Mouse (Mus musculus) CD4-positive, CD25-positive, alpha-beta regulatory T cell, adult 4 months (primary cell): ENCODE measurements around the gene Pnpla3. TPM values are rescaled to one million over a fixed set of nuclear protein-coding genes. Genes with fewer than 3 reads are reported as not detected.

Experiments used
- ATAC-seq: one replicate; pipeline ENCODE4 v1.8.0; 2017
- polyA plus RNA-seq, 2 experiments: library from polyadenylated mRNA; unstranded; fragments of 100-300 nt; shearing (Covaris generic); gene quantifications; one replicate each; pipeline ENCODE4 v1.2.1; 2017

The Pnpla3 gene
- polyA plus RNA-seq, 2 experiments from 2014 or later = 1.9 TPM; not detected in 1

DNA sequence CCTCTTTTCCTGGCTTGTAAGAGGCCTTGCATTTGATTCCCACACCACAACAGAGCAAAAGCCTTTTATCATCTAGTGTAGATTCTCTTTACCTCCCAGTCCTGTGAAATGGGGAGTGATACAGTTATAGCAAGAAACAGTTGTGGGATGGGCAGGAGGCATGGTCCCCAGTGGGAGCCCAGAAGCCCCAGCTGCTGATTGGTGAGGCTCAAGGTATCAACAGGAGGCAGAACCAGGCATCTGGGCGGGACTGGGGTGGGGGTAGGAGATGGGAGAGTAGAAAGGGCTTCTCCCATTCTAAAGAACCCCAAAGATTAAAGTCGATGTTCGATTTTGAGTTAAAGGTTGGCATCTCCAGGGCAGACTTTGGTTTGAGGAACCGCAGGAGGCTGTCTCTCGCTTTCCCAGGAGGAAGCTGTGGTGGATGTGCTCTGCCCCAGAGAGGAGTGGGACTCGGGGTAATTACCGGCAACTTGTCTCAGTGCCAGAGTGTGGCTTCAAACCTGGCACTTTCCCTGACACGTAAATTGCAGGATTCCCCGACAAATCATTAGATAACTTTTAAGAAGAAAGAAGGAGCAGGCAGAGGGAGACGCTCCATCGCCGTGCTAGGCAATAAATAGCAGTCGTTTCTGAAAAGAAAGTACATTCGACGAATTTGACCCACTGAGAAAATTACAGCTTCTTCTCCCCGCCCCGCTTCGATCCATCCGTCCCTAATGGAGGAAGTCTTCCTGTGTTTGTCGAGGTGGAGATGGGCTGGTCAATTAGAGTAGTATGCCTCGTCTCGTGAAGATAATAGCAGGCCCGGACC is 50.5 kb downstream of the Pnpla3 start:
- ATAC-seq = no peak

DNA sequence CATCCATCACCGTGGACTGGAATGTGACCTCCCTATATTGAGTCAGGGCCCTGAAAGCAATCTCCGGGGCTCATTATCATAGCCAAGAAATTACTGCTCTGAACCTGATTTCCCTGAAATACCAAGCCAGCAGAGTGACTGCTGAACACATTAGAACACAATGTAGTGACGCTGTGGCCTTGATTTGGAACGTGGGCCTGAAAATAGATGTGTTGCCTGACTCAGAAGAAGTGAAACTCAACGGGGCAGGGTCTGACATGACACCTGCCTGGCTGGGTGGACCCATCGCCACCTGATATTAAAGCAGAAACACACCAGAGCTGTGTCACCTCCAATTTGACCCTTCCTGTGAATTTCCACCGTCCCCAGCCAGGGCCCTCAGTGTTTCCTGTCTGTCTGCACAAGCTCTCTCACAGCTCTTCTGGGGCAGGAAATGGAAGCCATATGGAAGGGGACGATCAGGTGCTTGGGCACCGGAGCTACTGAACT is 51.2 kb downstream of the Pnpla3 start:
- no peak for ATAC-seq

DNA sequence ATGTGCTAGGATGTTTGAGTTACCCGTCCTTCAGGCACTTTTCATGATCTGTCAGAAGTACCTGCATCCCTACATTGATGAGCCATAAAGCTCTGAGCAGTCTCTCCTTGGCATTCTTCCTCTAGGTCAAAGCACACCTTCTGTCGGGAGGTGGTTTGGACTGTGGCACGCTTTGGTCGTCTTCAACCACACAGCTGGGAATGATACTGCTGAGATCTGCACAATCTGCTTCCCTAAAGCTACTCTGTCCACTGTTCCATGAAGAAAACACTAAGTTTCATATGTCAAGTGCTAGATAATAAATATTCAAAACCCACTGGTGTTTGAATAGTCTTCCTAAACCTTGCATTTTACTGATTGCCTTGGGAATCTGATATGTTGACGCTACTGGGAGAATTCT is 53.9 kb downstream of the Pnpla3 start:
- no peak for ATAC-seq

DNA sequence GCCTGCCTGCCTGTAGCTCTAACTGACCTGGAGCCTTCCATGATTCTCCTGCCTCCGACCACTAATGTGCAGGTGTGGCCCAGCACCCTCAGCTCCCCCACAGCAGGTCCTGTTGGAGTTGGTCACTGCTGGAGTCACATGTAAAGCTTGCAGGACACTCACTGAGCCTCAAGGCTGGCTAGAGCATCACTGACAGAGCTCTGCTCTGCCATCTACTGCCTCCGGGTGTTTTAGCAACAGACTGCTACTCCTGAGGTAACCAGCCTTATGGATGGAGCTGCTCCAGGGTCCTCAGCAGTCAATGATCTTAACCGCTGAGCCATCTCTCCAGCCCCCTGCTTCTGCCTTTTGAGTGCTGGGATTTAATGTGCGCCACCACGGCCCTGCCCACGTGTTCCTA is 55.8 kb downstream of the Pnpla3 start:
- ATAC-seq = no peak

DNA sequence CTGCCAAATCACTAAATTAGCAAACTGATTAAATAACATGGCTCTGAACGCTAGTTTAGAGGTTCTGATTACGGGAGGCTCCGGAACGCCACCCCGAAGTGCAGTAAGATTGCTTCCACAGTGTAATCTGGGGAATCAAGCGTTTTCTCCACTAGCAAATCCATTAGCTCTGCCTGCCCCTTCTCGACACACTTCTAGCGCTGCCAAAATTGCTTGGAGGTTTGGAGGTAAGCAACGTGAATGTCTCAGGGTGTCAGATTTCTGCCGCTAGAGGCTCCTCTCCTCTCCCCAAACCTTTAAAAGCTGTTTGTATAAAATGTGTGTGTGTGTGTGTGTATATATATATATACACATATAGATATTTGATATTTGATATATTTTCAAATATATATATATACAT is 57.1 kb downstream of the Pnpla3 start:
- ATAC-seq = no peak

DNA sequence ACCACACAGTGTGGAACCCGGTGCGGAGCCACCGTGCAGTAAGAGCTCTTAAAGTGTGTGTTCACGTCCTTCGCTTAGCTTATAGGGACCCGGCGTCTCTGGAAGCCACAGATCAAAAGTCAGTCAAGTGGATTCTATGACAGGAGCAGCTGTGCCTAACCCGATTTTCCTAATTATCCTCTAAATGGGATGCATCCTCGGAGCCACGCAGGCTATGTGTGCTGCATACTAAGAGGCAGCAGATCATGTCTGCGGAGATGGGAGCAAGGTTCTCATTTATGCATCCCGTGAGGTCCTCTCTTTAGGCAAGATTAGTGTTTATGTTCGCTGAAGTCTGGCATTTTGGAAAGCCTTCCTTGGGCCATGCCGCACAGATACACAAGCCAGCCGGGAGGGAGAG is 59.3 kb downstream of the Pnpla3 start:
- no peak for ATAC-seq

DNA sequence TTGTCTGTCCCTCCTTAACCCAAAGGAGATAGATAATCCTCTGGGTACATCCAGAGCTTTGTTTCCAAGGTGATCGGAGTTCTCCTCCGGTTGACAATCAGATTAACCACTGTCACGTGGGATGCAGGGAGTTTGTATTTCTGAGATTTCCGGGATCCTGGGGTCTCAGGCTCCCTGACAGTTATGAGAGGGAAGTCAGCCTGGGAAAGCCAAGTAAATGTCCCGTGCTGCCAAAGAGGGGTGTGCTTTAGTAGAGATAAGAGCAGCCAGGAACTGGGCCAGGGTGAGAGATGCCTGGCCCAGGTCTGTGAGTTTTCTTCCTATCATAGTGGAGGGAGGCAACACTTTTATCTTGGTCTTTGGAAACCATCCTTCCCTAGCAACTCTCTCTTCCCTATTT is 63.0 kb downstream of the Pnpla3 start:
- no peak for ATAC-seq

DNA sequence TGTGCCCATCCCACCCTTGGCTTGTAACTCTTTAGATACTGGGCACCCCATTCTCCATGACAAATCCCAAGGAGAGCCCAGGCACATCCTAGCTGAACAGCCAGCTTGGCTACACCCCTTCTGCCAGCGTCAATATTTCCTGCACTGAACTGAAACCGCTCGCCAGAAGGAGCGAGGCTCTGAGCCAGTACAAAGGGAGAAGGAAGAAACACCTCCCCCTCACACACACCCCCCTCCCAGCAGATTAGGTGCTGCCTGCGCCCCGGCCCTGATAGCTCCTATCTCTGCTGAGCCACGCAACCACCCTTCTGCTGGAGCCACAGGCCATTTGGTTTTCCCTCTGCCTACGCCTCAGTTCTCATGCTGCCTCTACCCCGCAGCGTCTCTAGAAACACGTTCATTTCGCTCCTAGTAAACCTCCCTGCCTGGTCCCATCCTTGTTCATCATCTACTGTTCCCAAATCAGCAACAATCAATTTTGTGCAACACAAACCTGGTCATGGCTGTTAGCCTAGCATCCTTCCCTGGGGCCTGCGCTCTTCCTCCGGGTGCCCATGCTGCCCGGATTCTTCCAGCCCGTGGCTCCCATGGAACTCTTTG is 63.6 kb downstream of the Pnpla3 start:
- ATAC-seq = no peak

DNA sequence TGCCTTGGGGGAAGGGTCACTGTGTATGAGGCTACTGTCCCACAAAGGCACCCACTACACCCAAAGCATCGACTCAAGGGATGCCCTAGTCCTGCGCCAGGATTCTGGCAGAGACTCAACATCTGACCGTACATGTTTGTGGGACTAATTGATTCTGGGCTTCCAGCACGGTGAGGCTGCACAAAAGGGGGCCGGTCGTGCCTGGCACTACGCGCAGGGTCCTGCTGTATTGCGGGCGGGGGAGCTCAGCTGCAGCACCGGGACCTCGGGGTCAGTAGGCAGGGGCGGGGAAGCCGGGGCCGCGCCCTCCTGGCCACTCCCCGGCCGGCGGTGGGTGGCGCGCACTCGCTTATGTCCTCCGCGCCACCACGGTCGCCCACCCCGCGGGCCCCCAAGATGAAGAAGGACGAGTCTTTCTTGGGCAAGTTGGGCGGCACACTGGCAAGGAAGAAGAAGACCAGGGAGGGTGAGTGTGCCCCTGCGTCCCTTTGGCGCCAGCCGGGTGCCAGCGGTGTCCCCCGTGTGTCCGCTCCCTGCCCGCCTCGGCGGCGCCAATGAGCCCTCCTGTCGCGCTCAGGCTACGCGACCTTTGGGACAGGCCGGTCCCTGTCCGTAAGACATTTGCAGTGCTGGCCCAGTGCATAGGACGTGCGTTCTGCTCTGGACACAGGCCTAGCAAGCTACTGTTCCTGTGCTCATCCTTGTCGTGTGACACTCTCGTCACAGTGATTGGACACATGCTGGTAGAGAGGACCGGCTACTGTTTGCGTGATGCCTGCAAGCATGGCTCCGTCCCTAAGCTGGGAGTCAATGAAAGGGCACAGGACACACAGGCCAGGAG is 64.3 kb downstream of the Pnpla3 start, which contains the start of gene Parvb:
TSS of gene Parvb (plus strand) at position 323 of the 841 bp plus-strand sequence.
- ATAC-seq = no peak

DNA sequence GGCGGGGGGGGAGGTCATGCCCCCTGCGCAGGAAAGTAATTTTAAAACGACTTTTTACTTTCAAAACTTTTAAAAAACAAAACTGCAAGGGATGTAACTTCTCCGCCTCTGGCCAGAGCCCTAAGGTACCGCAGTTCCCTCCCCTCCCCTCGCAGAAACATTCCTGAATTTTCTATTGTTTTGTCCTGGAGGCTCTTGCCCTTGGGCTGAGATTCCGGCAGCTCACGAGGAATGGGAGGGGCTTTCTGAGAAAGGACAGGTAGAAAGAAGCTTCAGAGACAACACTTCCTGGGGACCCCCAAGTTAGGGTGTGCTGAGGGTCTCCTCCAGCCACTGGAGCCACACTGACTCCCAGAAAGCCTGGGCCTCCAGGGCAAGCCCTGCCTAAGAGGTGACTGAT is 65.0 kb downstream of the Pnpla3 start:
- ATAC-seq = no peak

DNA sequence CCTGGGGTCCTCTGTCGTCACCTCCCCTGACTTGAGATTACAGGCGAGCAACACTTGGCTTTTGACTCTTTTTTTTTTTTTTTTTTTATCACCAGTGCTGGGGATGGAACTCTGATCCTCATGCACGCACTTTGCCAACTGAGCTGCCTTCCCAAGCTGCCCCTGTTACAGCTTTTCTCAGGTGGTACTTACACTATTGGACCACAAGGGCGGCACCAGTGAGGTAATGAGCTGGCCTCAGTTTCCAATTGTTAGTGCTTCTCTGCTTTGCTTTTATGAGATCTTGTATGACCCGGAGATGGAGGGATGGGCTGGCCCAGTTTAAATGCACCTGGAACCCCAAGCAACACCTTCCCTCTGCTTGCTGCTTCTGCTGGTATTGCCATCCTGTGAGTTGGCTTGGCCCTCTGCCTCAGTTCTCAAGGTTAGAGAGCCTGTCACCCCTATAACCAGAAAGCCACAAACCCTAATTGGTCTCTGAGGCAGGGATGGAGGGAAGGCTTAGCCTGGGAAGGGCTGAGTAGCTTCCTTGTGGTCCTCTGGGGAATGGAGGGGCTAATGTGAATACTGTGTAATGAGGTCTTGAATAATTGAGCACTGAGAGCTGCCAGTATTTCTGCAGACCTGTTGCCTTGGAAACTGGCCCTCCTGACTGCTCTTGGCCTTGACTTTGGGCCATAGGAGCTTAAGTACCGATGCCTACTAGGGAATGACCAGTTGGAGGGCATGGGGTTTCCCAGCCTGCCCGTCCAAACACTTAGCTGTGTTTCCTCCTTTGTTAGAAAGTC is 67.4 kb downstream of the Pnpla3 start:
- ATAC-seq = no peak

DNA sequence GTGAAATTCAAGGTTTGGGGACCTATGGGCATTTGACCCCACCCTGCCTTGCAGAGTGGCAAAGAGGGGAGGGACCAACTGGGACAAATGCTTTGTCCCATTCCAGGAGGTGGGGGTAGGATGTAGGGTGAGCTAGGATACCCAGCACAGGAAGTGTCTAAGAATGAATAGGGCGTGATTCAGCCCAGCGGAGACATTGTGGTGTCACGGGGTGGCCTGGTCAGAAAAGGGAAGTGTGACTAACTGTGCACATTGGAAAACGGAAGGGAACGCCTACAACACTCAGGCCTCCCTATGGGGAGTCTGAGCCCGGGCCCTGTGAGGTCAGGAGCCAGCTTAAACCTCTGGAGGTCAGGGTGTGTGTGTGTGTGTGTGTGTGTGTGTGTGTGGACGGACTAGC is 68.0 kb downstream of the Pnpla3 start:
- ATAC-seq = no peak

Other genes starting within 250 kb of the Pnpla3 start
- gene Efcab6, start 102.5 kb upstream of the Pnpla3 start, polyA plus RNA-seq = not detected
- gene Sult4a1, start 62.1 kb upstream of the Pnpla3 start, polyA plus RNA-seq = not detected
- not detected for gene Pnpla5, start 44.7 kb upstream of the Pnpla3 start, polyA plus RNA-seq
- gene Samm50, start 24.4 kb downstream of the Pnpla3 start, polyA plus RNA-seq = 10 to 100 TPM; 44.3 to 56.1 TPM
- gene Parvb, start 64.2 kb downstream of the Pnpla3 start, polyA plus RNA-seq = 1 to 10 TPM in 1 of 2 experiments, not detected in 1; 2.4 TPM
- 100 to 1,000 TPM in 1 of 2 experiments, 10 to 100 TPM in 1; 76.0 to 134 TPM for gene Parvg, start 156.2 kb downstream of the Pnpla3 start, polyA plus RNA-seq